Mouse (Mus musculus) CD4-positive helper T cell, adult 2 months (primary cell): Measurements from ENCODE around the gene Ceacam19.
"Not testable (repeated sequence)": the region's sequence is repeated elsewhere in the genome, so short reads cannot be mapped to it uniquely, and the experiment has no call there.

Experiments used
- DNase-seq: peaks from one replicate; pipeline ENCODE4 v3.0.0-alpha.2; 2012; ENCODE audit warnings: low read depth, missing footprints, low spot score

Gene Ceacam19

GRCm38 (mm10) chr7:19887849-19888248 lies at the start of gene Ceacam19:
Gene Ceacam19, minus strand, starts transcription at chr7:19887965.
- DNase-seq, result no peak

GRCm38 (mm10) chr7:19937229-19937821 lies 49.6 kb upstream of the Ceacam19 start:
- DNase-seq, result peak; percentile 17

DNA sequence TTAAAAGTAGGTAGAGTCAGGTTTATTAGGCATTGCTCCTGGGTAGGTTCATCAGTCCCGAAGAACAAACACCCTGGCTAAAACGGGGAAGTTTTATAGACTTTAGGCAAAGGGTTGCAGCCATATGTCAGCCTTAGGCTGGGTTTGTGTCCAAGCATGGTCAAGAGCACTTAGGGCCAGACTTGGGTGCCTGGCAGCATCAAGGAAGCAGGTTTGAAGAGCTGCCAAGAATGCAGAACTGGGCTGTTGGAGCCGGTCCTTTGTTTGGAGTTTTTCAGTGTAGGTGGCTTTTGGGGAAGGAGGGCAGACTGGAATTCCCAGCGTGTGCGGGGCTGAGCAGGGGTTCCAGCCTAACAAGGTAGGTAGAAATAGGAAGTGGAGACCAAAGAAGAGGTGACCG lies 48.2 kb upstream of the Ceacam19 start:
- DNase-seq, result no peak

DNA sequence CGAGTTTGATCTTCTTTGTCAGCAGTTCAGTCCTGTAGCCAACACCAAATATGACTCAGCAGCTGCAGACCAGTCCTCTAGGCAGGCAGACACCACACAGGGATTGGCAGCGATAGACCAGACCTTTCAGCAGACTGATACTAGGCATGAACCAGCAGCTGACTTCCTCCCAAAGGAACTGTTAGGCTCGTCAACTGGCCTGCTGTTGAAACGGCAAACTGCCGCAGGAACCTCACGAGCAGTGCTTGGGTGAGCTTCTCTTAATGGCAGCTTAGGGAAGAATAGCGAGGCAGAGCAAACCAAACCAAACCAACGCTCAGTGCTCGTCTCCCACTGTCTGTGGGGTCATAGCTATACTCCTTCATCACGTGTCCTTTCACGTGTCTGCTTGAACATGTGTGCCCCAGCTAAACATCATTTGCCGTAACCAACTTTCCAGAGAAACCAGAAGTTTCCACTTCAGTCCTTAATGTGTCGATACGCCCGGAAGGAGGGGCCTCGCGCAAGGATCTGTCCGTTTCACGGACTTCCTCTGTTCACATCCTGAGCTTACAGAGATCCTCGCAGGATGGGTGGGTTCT lies 47.5 kb upstream of the Ceacam19 start:
- DNase-seq, result peak; percentile 81

- DNase-seq, result peak; percentile 91
Measured at GRCm38 (mm10) chr7:19932877-19933809, 45.4 kb upstream of the Ceacam19 start.

DNA sequence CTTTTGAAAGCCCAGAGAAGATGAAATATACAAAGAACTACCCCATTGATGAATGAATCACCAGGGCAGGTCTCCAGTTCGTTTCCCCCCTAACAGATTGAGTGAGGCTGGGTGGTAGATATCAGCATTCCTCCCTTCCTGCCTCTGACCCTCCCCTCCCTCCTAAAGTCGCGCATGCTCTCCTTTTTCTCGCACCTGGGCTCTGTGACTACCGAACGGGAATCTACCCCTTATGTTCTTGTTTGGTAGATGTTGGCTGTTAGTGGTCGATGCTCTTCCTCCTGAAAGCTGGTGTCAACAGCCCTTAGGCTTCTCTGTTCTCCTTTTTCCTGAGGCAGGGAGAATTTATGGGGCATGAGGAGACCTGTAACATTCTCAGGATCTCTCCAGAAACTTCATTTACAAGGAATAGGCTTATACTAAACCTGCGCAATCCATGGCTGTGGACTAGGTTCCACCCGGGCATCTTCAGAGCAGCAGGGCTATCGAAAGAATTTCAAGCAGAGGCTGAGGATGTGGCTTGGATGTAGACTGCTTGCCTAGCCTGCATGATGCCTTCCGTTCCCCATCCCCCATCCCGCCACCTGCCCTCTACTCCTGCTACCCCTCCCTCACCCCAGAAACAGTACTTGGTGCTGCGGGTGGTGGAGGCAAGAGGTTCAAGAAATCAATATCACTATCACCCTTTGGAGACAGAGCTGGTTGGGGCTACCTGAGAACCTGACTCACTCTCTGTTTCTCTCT lies 44.5 kb upstream of the Ceacam19 start:
- DNase-seq, result peak; percentile 89

- not testable (repeated sequence) for DNase-seq
Measured at GRCm38 (mm10) chr7:19930481-19930880, 42.7 kb upstream of the Ceacam19 start.

- no peak for DNase-seq
Measured at GRCm38 (mm10) chr7:19928486-19928885, 40.7 kb upstream of the Ceacam19 start.

- DNase-seq, result peak; percentile 78
Measured at GRCm38 (mm10) chr7:19926849-19927480, 39.2 kb upstream of the Ceacam19 start.

GRCm38 (mm10) chr7:19925376-19925775 lies 37.6 kb upstream of the Ceacam19 start:
- no peak for DNase-seq

GRCm38 (mm10) chr7:19923797-19924196 lies 36.0 kb upstream of the Ceacam19 start:
- peak; percentile 65 for DNase-seq

DNA sequence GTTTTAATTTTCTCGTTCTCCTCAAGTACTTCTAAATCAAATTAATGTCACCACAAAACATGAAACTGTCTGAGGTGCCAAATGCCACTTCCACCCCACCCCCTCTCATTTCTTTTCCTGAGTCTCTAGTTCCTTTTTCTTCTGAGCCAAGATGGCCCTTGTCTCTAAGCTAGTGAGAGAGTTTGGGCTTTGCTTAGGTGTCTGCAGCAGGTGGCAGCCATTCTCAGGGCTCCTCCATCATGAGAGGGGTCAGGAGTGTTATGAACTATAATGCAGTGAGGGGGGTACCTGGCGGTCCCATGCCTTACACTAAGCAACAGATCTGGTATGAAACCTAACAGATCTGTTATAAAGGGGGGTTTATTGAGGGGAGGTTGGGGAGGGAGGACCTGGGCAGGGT lies 35.6 kb upstream of the Ceacam19 start:
- DNase-seq, result peak; percentile 43

DNA sequence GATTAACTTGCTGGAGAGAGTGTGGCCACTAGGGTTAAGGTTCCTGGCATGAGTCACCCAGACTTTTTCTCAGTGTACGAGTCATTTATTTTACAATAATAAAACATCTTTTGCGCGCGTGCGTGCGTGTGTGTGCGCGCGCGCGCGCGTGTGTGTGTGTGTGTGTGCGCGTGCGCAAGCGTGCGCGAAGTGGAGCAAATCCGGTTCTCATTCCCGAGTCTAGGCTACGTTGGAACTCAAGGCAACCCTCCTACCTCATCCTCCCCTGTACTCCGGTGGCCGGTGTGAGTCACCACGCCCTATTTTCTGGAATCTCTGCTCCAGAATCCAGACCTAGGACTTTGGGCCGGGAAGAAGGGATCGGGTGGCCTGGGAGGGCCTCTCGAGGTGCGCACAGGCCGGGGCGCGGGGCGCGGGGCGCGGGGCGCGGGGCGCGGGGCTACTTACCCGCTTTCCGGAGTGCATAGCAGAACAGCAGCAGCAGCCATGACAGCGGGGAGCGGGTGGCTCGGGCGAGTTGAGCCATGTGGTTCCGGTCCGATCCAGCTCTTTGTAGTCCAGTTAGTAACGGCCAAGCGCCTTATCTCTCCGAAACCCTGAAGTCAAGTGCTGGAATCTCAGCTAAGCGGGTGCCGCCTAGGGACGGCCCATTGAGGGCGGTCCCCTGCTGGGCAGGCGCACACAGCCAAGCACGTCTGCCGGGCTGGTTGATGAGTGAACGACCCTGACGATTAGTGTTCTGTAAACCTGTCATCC lies 32.9 kb upstream of the Ceacam19 start, which contains the start of gene Pvr:
Gene Pvr (minus strand): TSS at position 655 of the 756 bp plus-strand sequence.
- DNase-seq, result peak; percentile 81

- no peak for DNase-seq
Measured at GRCm38 (mm10) chr7:19920166-19920505, 32.4 kb upstream of the Ceacam19 start.

DNA sequence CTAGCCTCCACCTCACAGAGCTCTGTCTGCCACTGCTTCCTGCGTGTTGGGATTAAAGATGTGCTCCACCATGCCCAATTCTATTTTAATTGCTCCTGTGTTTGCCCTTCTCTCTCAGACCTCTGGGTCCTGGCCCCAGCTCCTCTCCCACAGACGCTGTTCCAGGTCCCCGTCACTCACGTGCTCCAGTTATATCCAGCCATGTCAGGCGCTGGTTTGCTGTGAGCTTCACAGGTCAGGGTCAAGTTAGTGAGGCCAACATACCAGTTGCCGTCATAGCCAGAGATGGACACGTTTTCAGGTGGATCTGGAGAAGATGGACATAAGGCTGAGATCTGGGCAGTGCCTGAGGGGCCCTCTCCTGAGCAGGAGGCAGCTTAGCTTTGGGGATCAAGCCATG lies 26.8 kb upstream of the Ceacam19 start:
- DNase-seq, result no peak

GRCm38 (mm10) chr7:19911695-19912524 lies 24.1 kb upstream of the Ceacam19 start:
- DNase-seq, result no peak

GRCm38 (mm10) chr7:19911292-19911658 lies 23.5 kb upstream of the Ceacam19 start:
- no peak for DNase-seq

DNA sequence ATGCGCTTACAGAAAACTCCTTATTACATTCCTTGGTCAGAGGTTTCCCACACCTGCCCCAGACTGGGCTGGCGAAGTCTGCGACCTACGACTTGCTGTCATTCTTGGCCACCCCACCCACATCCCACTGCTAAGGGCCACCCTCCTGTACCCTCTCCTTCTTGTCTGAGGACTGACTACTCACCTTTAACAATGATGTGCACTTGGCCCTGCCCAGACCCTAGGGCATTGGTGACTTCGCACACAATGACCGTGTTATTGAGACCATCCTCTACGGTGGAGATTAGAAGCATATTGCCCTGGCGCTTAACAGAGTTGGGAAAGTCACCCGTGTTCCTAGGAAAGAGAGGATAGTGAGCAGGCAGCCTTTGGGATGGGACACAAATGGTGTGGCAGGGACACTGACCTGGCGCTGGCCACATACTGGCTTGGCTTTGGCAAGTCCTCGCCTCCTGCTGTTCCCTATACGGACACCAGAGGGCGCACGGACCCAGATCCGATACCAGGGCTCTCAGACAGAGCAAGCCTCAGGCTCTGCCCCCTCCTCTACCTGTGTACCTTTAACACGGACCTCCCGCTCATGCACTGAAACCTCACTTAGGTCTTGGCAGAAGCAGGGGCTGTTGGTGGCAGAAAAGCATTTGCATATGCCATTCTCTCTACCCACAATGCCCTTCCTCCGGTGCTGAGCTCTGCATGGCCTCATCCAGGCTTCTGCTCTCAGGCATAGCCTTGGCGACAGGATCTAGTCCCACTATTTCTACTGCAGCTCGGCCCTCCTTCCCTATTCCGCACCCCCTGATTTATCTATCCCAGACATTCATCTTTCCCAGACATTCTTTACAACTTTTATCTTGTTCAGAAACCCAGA lies 22.9 kb upstream of the Ceacam19 start:
- peak; percentile 77 for DNase-seq

DNA sequence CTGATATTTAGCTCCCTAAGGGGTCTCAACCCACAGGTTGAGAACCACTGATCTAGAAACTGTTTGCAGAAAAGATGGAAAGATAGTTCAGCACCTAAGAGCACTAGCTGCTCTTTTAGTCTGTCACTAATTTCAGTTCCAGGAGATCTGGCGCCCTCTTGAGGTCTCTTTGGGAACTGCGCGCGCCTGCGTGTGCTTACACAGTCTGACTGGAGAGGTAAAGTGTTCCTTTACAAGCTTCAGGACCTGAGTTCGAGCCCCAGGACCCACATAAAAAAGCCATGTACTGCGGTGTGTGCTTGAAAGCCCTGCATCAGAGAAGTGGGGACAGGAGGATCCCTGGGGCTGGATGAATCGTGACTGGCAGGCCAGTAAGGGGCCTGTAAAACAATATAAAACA lies 2.1 kb upstream of the Ceacam19 start:
- peak; percentile 61 for DNase-seq
